8 mouse cellular contexts compared by ENCODE assay signal in genomic region chr7:27688246-27688788, GRCm38 (mm10). TPM values are rescaled to one million over a fixed set of nuclear protein-coding genes. Genes with fewer than 3 reads are reported as not detected.
A peak's percentile ranks its signal among the peaks of the same experiment; 100 is the strongest.
DNase-seq lines count a peak whose midpoint lies in the region; ATAC-seq and TF ChIP-seq lines count a peak whose summit lies in the region.

No protein-coding gene starts in this region.

- DNase-seq in cerebellum, adult 9-10 months: peak; percentile 46
- peak; percentile 50 for DNase-seq in 416B (ENCODE audit: low read depth)
- DNase-seq in liver, embryonic 14.5 days (ENCODE audit: low read depth in 3 of 3, low spot score in 3 of 3): no peak
- no peak for DNase-seq in adrenal gland, postnatal 25 days
- DNase-seq in gastrocnemius, postnatal 25 days: no peak

- no peak for TF ChIP-seq EP300 in liver, embryonic 14.5 days (IDR thresholded peaks at IDR 0.05; ENCODE audit: low read depth)

- H3K27me3 ChIP-seq in forebrain, embryonic 12.5 days: no peaks in the 10 kb centered on the region
- no peaks in the 10 kb centered on the region for H3K27me3 ChIP-seq in liver, embryonic 14.5 days (ENCODE audit: control insufficient read depth, insufficient read depth, low read length)

- H3K4me3 ChIP-seq in forebrain, embryonic 12.5 days (replicated peaks): peak overlapping the region; percentile 44
- peak overlapping the region; percentile 57 to 76 for H3K4me3 ChIP-seq in liver, embryonic 14.5 days (ENCODE audit: insufficient read depth in 1 of 2, low read depth in 2 of 2, low read length in 2 of 2)

- 40% methylated on average over 14 of the region's 14 CpGs for WGBS in forebrain, embryonic 12.5 days
- 26% methylated on average over 14 of the region's 14 CpGs for WGBS in liver, embryonic 14.5 days (ENCODE audit: insufficient replicate concordance)

- no peaks in the 10 kb centered on the region for H3K36me3 ChIP-seq in forebrain, embryonic 12.5 days (replicated peaks)
- H3K36me3 ChIP-seq in liver, embryonic 14.5 days (replicated peaks; ENCODE audit: control insufficient read depth, insufficient read depth, low read depth): no peaks in the 10 kb centered on the region

- no peak for ATAC-seq in cerebellum, adult (ENCODE audit: insufficient number of reproducible peaks, low FRiP score, low TSS enrichment)
- no peak for ATAC-seq in forebrain, embryonic 12.5 days (ENCODE audit: low FRiP score)
- ATAC-seq in liver, embryonic 14.5 days (ENCODE audit: insufficient read depth): no peak
- no peak for ATAC-seq in monocyte, adult 5-6 weeks (replicated peaks; ENCODE audit: insufficient number of reproducible peaks, low FRiP score, low TSS enrichment, poor library complexity, severe bottlenecking)

- peak overlapping the region; percentile 68 for H3K9ac ChIP-seq in forebrain, embryonic 12.5 days
- peak overlapping the region; percentile 64 for H3K9ac ChIP-seq in liver, embryonic 14.5 days (replicated peaks)

- peak overlapping the region; percentile 69 for H3K4me2 ChIP-seq in forebrain, embryonic 12.5 days
- H3K4me2 ChIP-seq in liver, embryonic 14.5 days (ENCODE audit: low read depth): peak overlapping the region; percentile 83

- no peaks in the 10 kb centered on the region for H3K9me3 ChIP-seq in forebrain, embryonic 12.5 days
- no peaks in the 10 kb centered on the region for H3K9me3 ChIP-seq in liver, embryonic 14.5 days (ENCODE audit: control insufficient read depth, low read length)

- peaks cover 25% of the 10 kb centered on the region for H3K4me1 ChIP-seq in forebrain, embryonic 12.5 days
- peaks cover 4% of the 10 kb centered on the region in 2 experiments; a peak in 2 of 4 replicates for H3K4me1 ChIP-seq in liver, embryonic 14.5 days (replicated peaks; ENCODE audit: control insufficient read depth in 2 of 2, insufficient read depth in 2 of 2, low read length in 1 of 2)

- H3K27ac ChIP-seq in forebrain, embryonic 12.5 days: peak overlapping the region; percentile 87
- peak overlapping the region; percentile 38 for H3K27ac ChIP-seq in liver, embryonic 14.5 days

- TF ChIP-seq CTCF in liver, embryonic 14.5 days (IDR thresholded peaks at IDR 0.05; ENCODE audit: low read depth): no peak

RNA-seq across cellular contexts. Expression of gene Zfp607b, which starts 0.8 kb away (rescaled TPM):
- polyA plus RNA-seq in forebrain, embryonic 12.5 days (2016; fragmentation: Nextera tagmentation; extraction: Ambion mirVana): 9.6 and 10.1 TPM in 2 replicates
- 0.11 and 0.19 TPM in 2 replicates for polyA plus RNA-seq in liver, embryonic 14.5 days (2012; rRNA removed)
- 0.23 and 0.25 TPM in 2 replicates for polyA plus RNA-seq in liver, embryonic 14.5 days (2014; fragmentation: Nextera tagmentation; extraction: Ambion mirVana)
- total RNA-seq in adrenal gland, postnatal 25 days (2021): 0.81 and 1.3 TPM in 2 replicates
- total RNA-seq in gastrocnemius, postnatal 25 days (2021): under 1 TPM; 0.49 to 0.75 TPM
- total RNA-seq in monocyte, adult 5-6 weeks (2017): 0.58 to 1.4 TPM in 2 of 3 replicates, not detected in the other

RNA-seq across cellular contexts. Expression of gene Map3k10, which starts 13.9 kb away (rescaled TPM):
- polyA plus RNA-seq in forebrain, embryonic 12.5 days (2016; fragmentation: Nextera tagmentation; extraction: Ambion mirVana): 15.4 and 16.2 TPM in 2 replicates
- 3.4 and 3.5 TPM in 2 replicates for polyA plus RNA-seq in liver, embryonic 14.5 days (2012; rRNA removed)
- polyA plus RNA-seq in liver, embryonic 14.5 days (2014; fragmentation: Nextera tagmentation; extraction: Ambion mirVana): 1.00 and 1.0 TPM in 2 replicates
- 27.2 and 30.2 TPM in 2 replicates for total RNA-seq in adrenal gland, postnatal 25 days (2021)
- total RNA-seq in gastrocnemius, postnatal 25 days (2021): 10 to 100 TPM; 27.7 to 28.1 TPM
- total RNA-seq in monocyte, adult 5-6 weeks (2017): 3.2 to 18.5 TPM (median 4.4 TPM) in 3 replicates

RNA-seq across cellular contexts. Expression of gene Ttc9b, which starts 34.6 kb away (rescaled TPM):
- 21.4 and 24.8 TPM in 2 replicates for polyA plus RNA-seq in forebrain, embryonic 12.5 days (2016; fragmentation: Nextera tagmentation; extraction: Ambion mirVana)
- polyA plus RNA-seq in liver, embryonic 14.5 days (2012; rRNA removed): 0.05 TPM in 1 of 2 replicates, not detected in the other
- not detected in 2 replicates for polyA plus RNA-seq in liver, embryonic 14.5 days (2014; fragmentation: Nextera tagmentation; extraction: Ambion mirVana)
- not detected in 2 replicates for total RNA-seq in adrenal gland, postnatal 25 days (2021)
- total RNA-seq in gastrocnemius, postnatal 25 days (2021): not detected
- not detected in 3 replicates for total RNA-seq in monocyte, adult 5-6 weeks (2017)

RNA-seq across cellular contexts. Expression of gene Zfp60, which starts 42.9 kb away (rescaled TPM):
- polyA plus RNA-seq in forebrain, embryonic 12.5 days (2016; fragmentation: Nextera tagmentation; extraction: Ambion mirVana): 108 and 118 TPM in 2 replicates
- polyA plus RNA-seq in liver, embryonic 14.5 days (2012; rRNA removed): 0.97 and 1.4 TPM in 2 replicates
- polyA plus RNA-seq in liver, embryonic 14.5 days (2014; fragmentation: Nextera tagmentation; extraction: Ambion mirVana): 3.1 and 4.5 TPM in 2 replicates
- 16.5 and 18.6 TPM in 2 replicates for total RNA-seq in adrenal gland, postnatal 25 days (2021)
- 1 to 10 TPM; 5.0 to 6.2 TPM for total RNA-seq in gastrocnemius, postnatal 25 days (2021)
- 5.2 to 9.4 TPM (median 7.4 TPM) in 3 replicates for total RNA-seq in monocyte, adult 5-6 weeks (2017)

Comparison
In these comparisons a context has a peak if more than half of its experiments do, and no peak if none do; other contexts are left out.
1. DNase-seq: peak in cerebellum, adult 9-10 months (single experiment) and 416B (single experiment); none in liver, embryonic 14.5 days (0 of 3), adrenal gland, postnatal 25 days (single experiment) and gastrocnemius, postnatal 25 days (single experiment).